Mouse (Mus musculus) MEL (cell line): ENCODE results near the gene Frmd4a. TPM values are rescaled to one million over a fixed set of nuclear protein-coding genes. Genes with fewer than 3 reads are reported as not detected.

Experiments
- DNase-seq: peaks from one replicate; pipeline ENCODE4 v3.0.0; 2011; ENCODE audit warnings: low read depth, low spot score
- H3K27ac ChIP-seq: 2 replicates; pipeline ENCODE4 v1.5.1; 2012; ENCODE audit warnings: low read depth, mild to moderate bottlenecking, control low read depth, low read length, moderate library complexity; ENCODE audit not compliant: control insufficient read depth
- H3K27me3 ChIP-seq, 2 experiments: fragments of 150-350 bp in 1 of 2; sonication (generic) in 1 of 2; 2 replicates each; pipeline ENCODE4 v1.6.1; 2012; ENCODE audit warnings: low read length in 2 of 2, mild to moderate bottlenecking in 2 of 2, improper control_type of control experiment in 1 of 2, moderate library complexity in 1 of 2; ENCODE audit not compliant: insufficient read depth in 2 of 2, control insufficient read depth in 1 of 2
- H3K36me3 ChIP-seq, 2 experiments: 2 replicates each; pipeline ENCODE4 v1.6.1; 2012 to 2014; ENCODE audit warnings: low read length in 2 of 2, improper control_type of control experiment in 1 of 2, inconsistent platforms in 1 of 2, mild to moderate bottlenecking in 1 of 2; ENCODE audit not compliant: insufficient read depth in 2 of 2, control insufficient read depth in 1 of 2
- H3K4me1 ChIP-seq, 2 experiments: fragments of 150-350 bp in 1 of 2; sonication (generic) in 1 of 2; 2 replicates each; pipeline ENCODE4 v1.6.1; 2012; ENCODE audit warnings: low read length in 2 of 2, improper control_type of control experiment in 1 of 2, mild to moderate bottlenecking in 1 of 2; ENCODE audit not compliant: insufficient read depth in 2 of 2, control insufficient read depth in 1 of 2
- H3K4me3 ChIP-seq, 2 experiments: fragments of 150-350 bp in 1 of 2; sonication (generic) in 1 of 2; 2 replicates each; pipeline ENCODE4 v1.5.1; 2012; ENCODE audit warnings: low read depth in 2 of 2, low read length in 2 of 2, mild to moderate bottlenecking in 2 of 2, moderate library complexity in 2 of 2, control low read depth in 1 of 2, improper control_type of control experiment in 1 of 2; ENCODE audit not compliant: control insufficient read depth in 1 of 2, insufficient read depth in 1 of 2
- H3K79me2 ChIP-seq: 2 replicates; pipeline ENCODE4 v1.6.1; 2012; ENCODE audit warnings: mild to moderate bottlenecking, low read length, moderate library complexity; ENCODE audit not compliant: control insufficient read depth, poor library complexity, insufficient read depth
- H3K9ac ChIP-seq: 2 replicates; pipeline ENCODE4 v1.6.1; 2012; ENCODE audit warnings: low read depth, mild to moderate bottlenecking, control low read depth, low read length, moderate library complexity; ENCODE audit not compliant: control insufficient read depth, poor library complexity, severe bottlenecking
- H3K9me3 ChIP-seq: fragments of 150-350 bp; sonication (generic); replicated peaks from 2 replicates; pipeline ENCODE4 v1.6.1; 2012; ENCODE audit warnings: mild to moderate bottlenecking, low read length, improper control_type of control experiment, moderate library complexity; ENCODE audit not compliant: insufficient read depth
- CHD1 ChIP-seq: IDR thresholded peaks from 2 replicates; pipeline ENCODE4 v1.6.1; 2012; ENCODE audit warnings: low read depth, mild to moderate bottlenecking, inconsistent platforms, low read length, improper control_type of control experiment
- CHD2 ChIP-seq: IDR thresholded peaks from 2 replicates; pipeline ENCODE4 v1.6.1; 2011; ENCODE audit warnings: low read length, improper control_type of control experiment
- E2F4 ChIP-seq: IDR thresholded peaks from 2 replicates; pipeline ENCODE4 v1.6.1; 2011; ENCODE audit warnings: low read depth, low read length, improper control_type of control experiment, borderline replicate concordance
- EP300 ChIP-seq, 2 experiments: IDR thresholded peaks; 2 replicates each; pipeline ENCODE4 v1.6.1; 2011; ENCODE audit warnings: improper control_type of control experiment in 2 of 2, low read length in 2 of 2, low read depth in 1 of 2, mild to moderate bottlenecking in 1 of 2
- GABPA ChIP-seq: IDR thresholded peaks from 2 replicates; pipeline ENCODE4 v1.6.1; 2012; ENCODE audit warnings: low read depth, mild to moderate bottlenecking, inconsistent platforms, low read length, improper control_type of control experiment, moderate library complexity
- GATA1 ChIP-seq: IDR thresholded peaks from 2 replicates; pipeline ENCODE4 v1.6.1; 2011; ENCODE audit warnings: low read depth, low read length, improper control_type of control experiment
- JUND ChIP-seq: IDR thresholded peaks from 2 replicates; pipeline ENCODE4 v1.6.1; 2011; ENCODE audit warnings: low read depth, mild to moderate bottlenecking, improper control_type of control experiment, low read length
- KAT2A ChIP-seq: conservative IDR thresholded peaks from 2 replicates; pipeline ENCODE4 v1.6.1; 2012; ENCODE audit warnings: low read depth, low read length, improper control_type of control experiment, inconsistent platforms
- MAFK ChIP-seq: IDR thresholded peaks from 2 replicates; pipeline ENCODE4 v1.6.1; 2011; ENCODE audit warnings: low read depth, mild to moderate bottlenecking, low read length, improper control_type of control experiment, borderline replicate concordance
- MAX ChIP-seq: IDR thresholded peaks from 2 replicates; pipeline ENCODE4 v1.6.1; 2011; ENCODE audit warnings: low read length, improper control_type of control experiment
- MXI1 ChIP-seq: IDR thresholded peaks from 2 replicates; pipeline ENCODE4 v1.6.1; 2011; ENCODE audit warnings: mild to moderate bottlenecking, low read depth, low read length, improper control_type of control experiment
- MYB ChIP-seq: IDR thresholded peaks from 2 replicates; pipeline ENCODE4 v1.6.1; 2011; ENCODE audit warnings: mild to moderate bottlenecking, low read depth, low read length, improper control_type of control experiment
- MYC ChIP-seq: IDR thresholded peaks from 2 replicates; pipeline ENCODE4 v1.6.1; 2011; ENCODE audit warnings: low read depth, mild to moderate bottlenecking, low read length, improper control_type of control experiment, moderate library complexity
- NRF1 ChIP-seq: IDR thresholded peaks from 2 replicates; pipeline ENCODE4 v1.6.1; 2014; ENCODE audit warnings: low read depth, mild to moderate bottlenecking, inconsistent platforms, low read length, improper control_type of control experiment, moderate library complexity; ENCODE audit not compliant: poor library complexity, insufficient read depth, severe bottlenecking
- POLR2A ChIP-seq, 2 experiments: IDR thresholded peaks; 2 replicates each; pipeline ENCODE4 v1.6.1; 2011 to 2012; ENCODE audit warnings: low read length in 2 of 2, mild to moderate bottlenecking in 2 of 2, control low read depth in 1 of 2, improper control_type of control experiment in 1 of 2, low read depth in 1 of 2, moderate library complexity in 1 of 2; ENCODE audit not compliant: control insufficient read depth in 1 of 2, insufficient read depth in 1 of 2, poor library complexity in 1 of 2
- POLR2AphosphoS2 ChIP-seq: IDR thresholded peaks from 2 replicates; pipeline ENCODE4 v1.6.1; 2011; ENCODE audit warnings: low read length, improper control_type of control experiment
- POLR2AphosphoS5 ChIP-seq: IDR thresholded peaks from 2 replicates; pipeline ENCODE4 v1.6.1; 2012; ENCODE audit warnings: low read depth, borderline replicate concordance, mild to moderate bottlenecking, inconsistent platforms, low read length, moderate library complexity, mixed read lengths
- RCOR1 ChIP-seq: IDR thresholded peaks from 2 replicates; pipeline ENCODE4 v1.6.1; 2012; ENCODE audit warnings: low read depth, mild to moderate bottlenecking, inconsistent platforms, low read length, improper control_type of control experiment
- SIN3A ChIP-seq: IDR thresholded peaks from 2 replicates; pipeline ENCODE4 v1.6.1; 2012; ENCODE audit warnings: low read length, improper control_type of control experiment, inconsistent platforms
- TAL1 ChIP-seq: IDR thresholded peaks from 2 replicates; pipeline ENCODE4 v1.6.1; 2012; ENCODE audit warnings: mild to moderate bottlenecking, inconsistent platforms, low read length, moderate library complexity, mixed read lengths
- TBP ChIP-seq: IDR thresholded peaks from 2 replicates; pipeline ENCODE4 v1.8.0; 2011; ENCODE audit warnings: low read depth, low read length, improper control_type of control experiment
- TCF12 ChIP-seq: IDR thresholded peaks from 2 replicates; pipeline ENCODE4 v1.6.1; 2014; ENCODE audit warnings: low read depth, mild to moderate bottlenecking, inconsistent platforms, low read length, improper control_type of control experiment, moderate library complexity
- UBTF ChIP-seq: IDR thresholded peaks from 2 replicates; pipeline ENCODE4 v1.6.1; 2012; ENCODE audit warnings: low read depth, mild to moderate bottlenecking, inconsistent platforms, low read length, improper control_type of control experiment, moderate library complexity, borderline replicate concordance; ENCODE audit not compliant: insufficient read depth
- ZMIZ1 ChIP-seq: IDR thresholded peaks from 2 replicates; pipeline ENCODE4 v1.6.1; 2012; ENCODE audit warnings: low read depth, mild to moderate bottlenecking, inconsistent platforms, low read length, improper control_type of control experiment, moderate library complexity
- polyA plus RNA-seq, 2 experiments: library from polyadenylated mRNA; stranded (reverse) in 1 of 2; unstranded in 1 of 2; fragments of >175 nt in 1 of 2; fragments of >200 nt in 1 of 2; gene quantifications; 2 replicates each; pipeline versions ENCODE4 v1.2.1 to v1.2.4; 2012; ENCODE audit warnings: low replicate concordance in 2 of 2, low read depth in 1 of 2; ENCODE audit not compliant: insufficient read length in 2 of 2, insufficient read depth in 1 of 2, missing spikeins in 1 of 2
- total RNA-seq: library from RNA; depleted of rRNA; stranded (reverse); fragments of 300-350 nt; gene quantifications from 2 replicates; pipeline ENCODE4 v1.2.3, GENCODE M21; 2012

Gene Frmd4a
- total and polyA plus RNA-seq, 3 experiments: 6.4 to 14.4 TPM; not detected in 1

- no peak overlapping the region for H3K27ac ChIP-seq
Observed at GRCm38 (mm10) chr2:4543417-4543775, 525.9 kb downstream of the Frmd4a start.

DNA sequence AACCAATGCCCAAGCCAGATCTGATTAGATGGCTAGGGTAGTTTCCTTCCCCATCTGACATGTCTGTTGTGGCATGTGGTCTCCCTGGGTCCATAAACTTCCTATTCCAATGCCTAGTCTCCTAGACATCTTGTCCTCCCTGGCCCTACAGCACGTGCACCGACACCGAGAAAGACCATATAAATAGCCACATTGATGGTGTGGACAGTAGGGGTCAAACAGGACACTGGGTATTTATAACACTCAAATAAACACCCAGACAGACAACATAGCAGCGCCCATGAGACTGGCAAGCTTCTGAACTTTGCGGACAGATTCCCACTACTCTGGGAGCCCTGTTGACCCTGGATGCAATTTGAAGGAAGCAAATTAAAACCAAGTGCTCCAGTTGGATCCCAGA is 526.8 kb downstream of the Frmd4a start:
- no peak overlapping the region for H3K4me3 ChIP-seq
- H3K36me3 ChIP-seq: peaks cover 0 to 4% of the 10 kb centered on the region in 2 experiments; a peak in 2 of 4 replicates
- H3K9ac ChIP-seq: no peak overlapping the region
- H3K4me1 ChIP-seq: peaks cover 11% of the 10 kb centered on the region in 2 experiments
- no peak overlapping the region for H3K27ac ChIP-seq
- no peaks in the 10 kb centered on the region for H3K79me2 ChIP-seq
- TF ChIP-seq JUND (no peak), TCF12 (no peak), GATA1 (no peak), ZMIZ1 (no peak), MAFK (no peak), CHD2 (no peak), CHD1 (no peak), E2F4 (no peak), TBP (no peak), MYB (no peak), NRF1 (no peak), TAL1 (no peak)
- H3K27me3 ChIP-seq: no peaks in the 10 kb centered on the region
- DNase-seq: no peak
- H3K9me3 ChIP-seq: no peaks in the 10 kb centered on the region

More at GRCm38 (mm10) chr2:4543417-4543775, 525.9 kb downstream of the Frmd4a start:
- peaks cover 11% of the 10 kb centered on the region in 2 experiments for H3K4me1 ChIP-seq
- H3K79me2 ChIP-seq: no peaks in the 10 kb centered on the region
- no peak for DNase-seq
- no peak overlapping the region for H3K9ac ChIP-seq
- no peaks in the 10 kb centered on the region for H3K27me3 ChIP-seq
- TF ChIP-seq POLR2A (IDR thresholded peaks at IDR 0.05; ENCODE audit: control insufficient read depth in 1 of 2, insufficient read depth in 1 of 2, low read depth in 1 of 2, low read length in 2 of 2, poor library complexity in 1 of 2) (no peak), SIN3A (no peak), POLR2AphosphoS2 (no peak)
- H3K4me3 ChIP-seq: no peak overlapping the region
- peaks cover 0 to 4% of the 10 kb centered on the region in 2 experiments; a peak in 2 of 4 replicates for H3K36me3 ChIP-seq
- H3K9me3 ChIP-seq: no peaks in the 10 kb centered on the region

DNA sequence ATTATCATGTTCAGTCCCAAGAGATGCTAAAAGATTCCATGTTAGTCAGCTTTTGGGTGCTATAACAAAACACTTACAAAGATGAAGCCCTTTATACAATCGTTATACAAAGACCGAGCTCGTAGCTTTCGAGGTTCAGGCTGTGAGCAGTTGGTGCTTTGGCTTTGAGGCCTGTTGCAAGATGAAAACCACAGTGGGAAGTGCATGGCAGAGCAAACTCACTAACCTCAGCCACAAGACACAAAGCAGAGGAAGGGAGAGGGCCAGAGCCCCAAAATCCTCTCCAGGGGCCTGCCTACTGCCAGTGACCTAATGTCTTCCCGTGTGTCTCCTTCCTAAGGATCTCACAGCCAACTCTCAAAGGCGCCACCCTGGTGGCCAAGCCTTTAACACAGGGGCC is 527.7 kb downstream of the Frmd4a start:
- Histone ChIP-seq H3K4me3 (no peak overlapping the region), H3K79me2 (no peaks in the 10 kb centered on the region), H3K27me3 (no peaks in the 10 kb centered on the region), H3K4me1 (peaks cover 11% of the 10 kb centered on the region in 2 experiments), H3K27ac (no peak overlapping the region), H3K36me3 (peaks cover 0 to 4% of the 10 kb centered on the region in 2 experiments; a peak in 2 of 4 replicates), H3K9me3 (no peaks in the 10 kb centered on the region), H3K9ac (no peak overlapping the region)
- no peak for TF ChIP-seq UBTF
- TF ChIP-seq CHD1: no peak
- TF ChIP-seq MYC: no peak
- no peak for TF ChIP-seq RCOR1
- TF ChIP-seq MYB: no peak
- no peak for TF ChIP-seq POLR2A (IDR thresholded peaks at IDR 0.05; ENCODE audit: control insufficient read depth in 1 of 2, insufficient read depth in 1 of 2, low read depth in 1 of 2, low read length in 2 of 2, poor library complexity in 1 of 2)
- TF ChIP-seq NRF1: no peak
- TF ChIP-seq KAT2A: no peak
- no peak for TF ChIP-seq GABPA
- TF ChIP-seq JUND: no peak
- no peak for TF ChIP-seq EP300 (IDR thresholded peaks at IDR 0.05; ENCODE audit: low read depth in 1 of 2, low read length in 2 of 2)
- no peak for TF ChIP-seq POLR2AphosphoS5
- TF ChIP-seq TBP: no peak
- TF ChIP-seq TAL1: no peak
- TF ChIP-seq MAX: no peak
- TF ChIP-seq POLR2AphosphoS2: no peak
- no peak for TF ChIP-seq MXI1
- no peak for DNase-seq
